Mouse (Mus musculus) lung, embryonic 14.5 days (tissue): ENCODE measurements around the gene B4galt1. TPM values are rescaled to one million over a fixed set of nuclear protein-coding genes. Genes with fewer than 3 reads are reported as not detected.

Experiments used
- ATAC-seq: fragments of 200-750 bp; cut with Nextera tagmentation; 2 replicates; pipeline ENCODE4 v1.8.0; 2017; ENCODE audit warnings: mild to moderate bottlenecking, moderate TSS enrichment, moderate library complexity; ENCODE audit not compliant: insufficient read depth
- DNase-seq: peaks from one replicate; pipeline ENCODE4 v3.0.0-alpha.2; 2015
- H3K27ac ChIP-seq: fragments of 300-500 bp; sonication (generic); 2 replicates; pipeline ENCODE4 v1.5.1; 2014; ENCODE audit warnings: low read depth, mild to moderate bottlenecking, moderate library complexity
- H3K27me3 ChIP-seq: fragments of 300-500 bp; sonication (generic); 2 replicates; pipeline ENCODE4 v1.6.1; 2014; ENCODE audit warnings: low read length, control low read depth; ENCODE audit not compliant: insufficient read depth
- H3K36me3 ChIP-seq: fragments of 300-500 bp; sonication (generic); 2 replicates; pipeline ENCODE4 v1.6.1; 2014; ENCODE audit warnings: control low read depth; ENCODE audit not compliant: insufficient read depth
- H3K4me1 ChIP-seq: fragments of 300-500 bp; sonication (generic); 2 replicates; pipeline ENCODE4 v1.6.1; 2014; ENCODE audit warnings: antibody characterized with exemption, control low read depth; ENCODE audit not compliant: insufficient read depth
- H3K4me2 ChIP-seq: fragments of 300-500 bp; sonication (generic); 2 replicates; pipeline ENCODE4 v1.6.1; 2014; ENCODE audit warnings: mild to moderate bottlenecking
- H3K4me3 ChIP-seq: fragments of 300-500 bp; sonication (generic); 2 replicates; pipeline ENCODE4 v1.5.1; 2014; ENCODE audit warnings: low read depth, low read length
- H3K9ac ChIP-seq: fragments of 300-500 bp; sonication (generic); 2 replicates; pipeline ENCODE4 v1.6.1; 2014
- H3K9me3 ChIP-seq: fragments of 300-500 bp; sonication (generic); 2 replicates; pipeline ENCODE4 v1.6.1; 2016; ENCODE audit warnings: low read depth, low read length, control low read depth
- CTCF ChIP-seq: IDR thresholded peaks from 2 replicates; pipeline ENCODE4 v1.5.1; 2016; ENCODE audit warnings: antibody characterized with exemption, low read depth
- whole genome bisulfite sequencing: fragments of 180-500 bp; shearing (Covaris S2); extraction: QIAGEN DNeasy Blood & Tissue Kit; methylation state at CpG from one replicate; pipeline ENCODE4 v1.1.7; 2014; 5-methylcytosine and 5-hydroxymethylcytosine counted together
- polyA plus RNA-seq: library from polyadenylated mRNA; unstranded; fragments of >200 nt; fragmentation: Nextera tagmentation; extraction: Ambion mirVana; gene quantifications from 2 replicates; pipeline ENCODE4 v1.2.1, GENCODE M21; 2014

The B4galt1 gene
- polyA plus RNA-seq, 1 experiment from 2014 or later = 66.5 TPM

GRCm38 (mm10) chr4:40834232-40834786, 19.5 kb downstream of the B4galt1 start:
- no peak for TF ChIP-seq CTCF
- no peaks in the 10 kb centered on the region for H3K9me3 ChIP-seq
- WGBS = 92% methylated on average over 4 of the region's 4 CpGs
- ATAC-seq = no peak
- no peaks in the 10 kb centered on the region for H3K27me3 ChIP-seq
- no peak overlapping the region for H3K9ac ChIP-seq
- no peak overlapping the region for H3K4me3 ChIP-seq
- H3K4me1 ChIP-seq = peaks cover 21% of the 10 kb centered on the region
- no peaks in the 10 kb centered on the region for H3K36me3 ChIP-seq
- DNase-seq = no peak
- no peak overlapping the region for H3K4me2 ChIP-seq
- H3K27ac ChIP-seq = no peak overlapping the region

GRCm38 (mm10) chr4:40833381-40834231, 20.2 kb downstream of the B4galt1 start:
- Histone ChIP-seq H3K4me3 (no peak overlapping the region), H3K9ac (no peak overlapping the region), H3K27me3 (no peaks in the 10 kb centered on the region), H3K4me1 (peaks cover 17% of the 10 kb centered on the region), H3K27ac (no peak overlapping the region), H3K9me3 (no peaks in the 10 kb centered on the region), H3K36me3 (no peaks in the 10 kb centered on the region), H3K4me2 (no peak overlapping the region)
- WGBS = 91% methylated on average over 9 of the region's 9 CpGs
- TF ChIP-seq CTCF = no peak
- ATAC-seq (no peak), DNase-seq (no peak)

GRCm38 (mm10) chr4:40830530-40830929, 23.3 kb downstream of the B4galt1 start:
- Histone ChIP-seq H3K27me3 (no peaks in the 10 kb centered on the region), H3K27ac (no peak overlapping the region), H3K9me3 (no peaks in the 10 kb centered on the region), H3K36me3 (no peaks in the 10 kb centered on the region), H3K4me1 (no peaks in the 10 kb centered on the region), H3K9ac (no peak overlapping the region), H3K4me2 (no peak overlapping the region), H3K4me3 (no peak overlapping the region)
- ATAC-seq (no peak), DNase-seq (no peak)
- no peak for TF ChIP-seq CTCF
- WGBS = 79% methylated on average over 5 of the region's 5 CpGs

- no peak for ATAC-seq
- 80% methylated on average over 13 of the region's 13 CpGs for WGBS
Measured at GRCm38 (mm10) chr4:40829654-40830400, 24.0 kb downstream of the B4galt1 start.

GRCm38 (mm10) chr4:40828910-40829309, 24.9 kb downstream of the B4galt1 start:
- Histone ChIP-seq H3K9ac (no peak overlapping the region), H3K9me3 (no peaks in the 10 kb centered on the region), H3K4me3 (no peak overlapping the region), H3K4me1 (no peaks in the 10 kb centered on the region), H3K27ac (peak overlapping the region; percentile 63; the same call in 1 of the 2 replicates), H3K27me3 (no peaks in the 10 kb centered on the region), H3K36me3 (no peaks in the 10 kb centered on the region), H3K4me2 (no peak overlapping the region)
- DNase-seq (peak; percentile 87), ATAC-seq (peak; percentile 93)
- WGBS = 37% methylated on average over 7 of the region's 7 CpGs
- TF ChIP-seq CTCF = no peak

More at GRCm38 (mm10) chr4:40829654-40830400, 24.0 kb downstream of the B4galt1 start:
- Histone ChIP-seq H3K9ac (no peak overlapping the region), H3K27me3 (no peaks in the 10 kb centered on the region), H3K27ac (no peak overlapping the region), H3K36me3 (no peaks in the 10 kb centered on the region), H3K9me3 (no peaks in the 10 kb centered on the region), H3K4me3 (no peak overlapping the region), H3K4me2 (no peak overlapping the region), H3K4me1 (no peaks in the 10 kb centered on the region)
- no peak for DNase-seq
- TF ChIP-seq CTCF = no peak

- Histone ChIP-seq H3K4me1 (no peaks in the 10 kb centered on the region), H3K9me3 (no peaks in the 10 kb centered on the region), H3K27ac (peak overlapping the region; percentile 36; the same call in 1 of the 2 replicates), H3K27me3 (no peaks in the 10 kb centered on the region), H3K4me2 (no peak overlapping the region), H3K36me3 (peaks cover 4% of the 10 kb centered on the region; the same call in 1 of the 2 replicates), H3K9ac (no peak overlapping the region), H3K4me3 (no peak overlapping the region)
- DNase-seq (peak; percentile 30), ATAC-seq (peak; percentile 29; the same call in 1 of the 2 replicates)
- no peak for TF ChIP-seq CTCF
- 70% methylated on average over 9 of the region's 9 CpGs for WGBS
Measured at GRCm38 (mm10) chr4:40827926-40828325, 25.9 kb downstream of the B4galt1 start.

GRCm38 (mm10) chr4:40826810-40827209, 27.0 kb downstream of the B4galt1 start:
- Histone ChIP-seq H3K27ac (no peak overlapping the region), H3K4me2 (no peak overlapping the region), H3K4me3 (no peak overlapping the region), H3K4me1 (no peaks in the 10 kb centered on the region), H3K36me3 (peaks cover 7% of the 10 kb centered on the region; the same call in 1 of the 2 replicates), H3K27me3 (no peaks in the 10 kb centered on the region), H3K9ac (no peak overlapping the region), H3K9me3 (no peaks in the 10 kb centered on the region)
- WGBS = 83% methylated on average over 2 of the region's 2 CpGs
- DNase-seq = no peak
- no peak for ATAC-seq
- no peak for TF ChIP-seq CTCF
